Mouse (Mus musculus) induced T-regulatory cell, adult 2 months (primary cell): ENCODE data around the gene Synpr.

Source experiments
- DNase-seq: peaks from one replicate; pipeline ENCODE4 v3.0.0-alpha.2; 2012; ENCODE audit warnings: low read depth

Gene Synpr

DNA sequence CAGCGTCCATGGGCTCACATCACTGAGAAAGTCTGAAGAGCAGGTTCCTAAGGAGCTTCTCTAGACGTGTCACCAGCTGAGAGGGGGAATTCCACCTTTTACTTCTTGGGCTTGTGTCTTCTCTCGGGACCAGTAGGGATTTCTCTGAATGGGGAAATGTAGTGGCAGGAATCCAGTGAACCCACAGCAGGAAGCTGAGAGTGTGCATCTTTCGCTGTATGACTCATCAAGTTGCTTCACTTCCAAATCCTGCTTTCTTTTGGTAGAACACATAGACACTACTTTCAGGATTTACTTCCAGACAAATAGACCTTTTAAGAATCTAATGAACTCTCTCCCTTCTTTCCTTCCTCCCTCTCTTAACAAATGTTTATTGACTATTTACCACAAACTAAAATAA is 266.6 kb downstream of the Synpr start:
- DNase-seq = no peak

GRCm38 (mm10) chr14:13553616-13554370 is 269.2 kb downstream of the Synpr start:
- no peak for DNase-seq

DNA sequence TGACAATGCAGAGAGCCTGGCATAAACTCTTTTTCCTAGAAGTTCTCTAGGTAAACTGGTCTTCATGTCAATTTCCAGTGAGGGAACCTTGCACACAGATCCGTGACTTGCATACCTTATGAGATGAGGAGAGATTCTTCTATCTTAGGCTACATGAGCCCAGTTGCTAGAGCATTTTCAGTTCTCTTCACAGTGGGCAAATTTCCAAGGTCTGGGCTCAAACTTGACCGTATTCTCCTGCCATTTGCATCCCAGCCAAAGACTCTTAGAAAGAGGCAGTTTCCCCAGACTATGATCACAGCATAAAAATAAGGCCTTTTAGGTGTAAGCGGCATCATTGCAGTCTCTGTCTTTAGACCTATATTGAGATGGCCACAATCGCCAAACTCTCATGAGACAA is 270.1 kb downstream of the Synpr start:
- no peak for DNase-seq

GRCm38 (mm10) chr14:13558117-13558516 is 273.5 kb downstream of the Synpr start:
- DNase-seq = no peak

DNA sequence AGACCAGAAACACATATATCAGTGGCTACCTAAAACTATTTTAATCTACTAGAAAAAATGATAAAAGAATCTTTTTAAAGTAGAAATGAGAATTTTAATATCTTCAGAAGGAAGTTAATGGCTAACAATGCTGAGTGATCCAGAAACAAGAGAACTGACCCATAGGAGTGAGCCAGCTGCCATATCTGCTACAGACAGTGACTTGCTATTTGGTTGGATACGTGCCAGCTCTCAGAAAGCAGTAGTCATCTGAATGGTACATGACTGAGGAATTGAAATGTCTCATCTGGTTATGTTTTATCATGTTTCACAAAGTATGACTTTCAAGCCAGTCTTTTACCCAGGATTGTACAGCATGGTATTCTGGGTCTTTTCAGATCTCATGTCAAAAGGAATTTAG is 282.7 kb downstream of the Synpr start:
- no peak for DNase-seq

- DNase-seq = no peak
Observed at GRCm38 (mm10) chr14:13567996-13568395, 283.4 kb downstream of the Synpr start.

DNA sequence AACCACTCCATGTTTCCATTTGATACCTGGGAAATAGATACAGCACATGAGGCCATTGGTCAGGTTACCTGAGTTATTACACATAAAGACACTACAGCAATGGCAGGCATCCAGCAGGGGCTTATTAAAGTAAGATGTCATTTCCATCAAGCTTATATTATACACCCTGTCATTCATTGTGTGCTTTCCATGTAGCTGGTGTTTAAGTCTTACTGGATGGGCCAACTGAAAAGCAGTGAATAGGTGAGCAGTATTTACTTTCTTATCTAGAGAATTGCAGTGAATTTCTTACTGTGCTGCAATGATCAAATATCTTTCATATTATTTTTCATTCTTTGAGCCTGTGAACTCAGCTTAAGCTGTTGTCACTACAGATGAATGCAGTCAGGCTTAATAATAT is 287.4 kb downstream of the Synpr start:
- DNase-seq = no peak

DNA sequence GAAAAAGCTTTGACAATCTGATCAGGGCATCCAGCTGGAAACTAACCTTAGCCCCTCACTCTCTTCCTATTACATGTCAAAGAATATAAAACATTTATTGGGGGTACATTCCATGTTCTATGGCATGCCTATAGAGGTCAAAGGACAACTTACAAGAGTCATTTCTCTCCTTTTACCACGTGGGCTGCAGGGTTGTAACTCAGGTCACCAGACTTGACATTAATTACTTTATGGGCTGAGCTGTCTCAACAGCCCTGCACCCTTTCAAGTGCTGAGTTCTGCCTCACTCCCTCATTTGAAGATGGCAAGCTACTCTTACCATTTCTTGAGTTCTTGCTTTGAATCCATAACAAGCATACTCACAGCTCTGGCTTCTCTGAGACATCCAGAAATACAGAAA is 287.9 kb downstream of the Synpr start:
- DNase-seq = no peak

- DNase-seq = no peak
Observed at GRCm38 (mm10) chr14:13578101-13578500, 293.5 kb downstream of the Synpr start.

GRCm38 (mm10) chr14:13578744-13579143 is 294.2 kb downstream of the Synpr start:
- no peak for DNase-seq

DNA sequence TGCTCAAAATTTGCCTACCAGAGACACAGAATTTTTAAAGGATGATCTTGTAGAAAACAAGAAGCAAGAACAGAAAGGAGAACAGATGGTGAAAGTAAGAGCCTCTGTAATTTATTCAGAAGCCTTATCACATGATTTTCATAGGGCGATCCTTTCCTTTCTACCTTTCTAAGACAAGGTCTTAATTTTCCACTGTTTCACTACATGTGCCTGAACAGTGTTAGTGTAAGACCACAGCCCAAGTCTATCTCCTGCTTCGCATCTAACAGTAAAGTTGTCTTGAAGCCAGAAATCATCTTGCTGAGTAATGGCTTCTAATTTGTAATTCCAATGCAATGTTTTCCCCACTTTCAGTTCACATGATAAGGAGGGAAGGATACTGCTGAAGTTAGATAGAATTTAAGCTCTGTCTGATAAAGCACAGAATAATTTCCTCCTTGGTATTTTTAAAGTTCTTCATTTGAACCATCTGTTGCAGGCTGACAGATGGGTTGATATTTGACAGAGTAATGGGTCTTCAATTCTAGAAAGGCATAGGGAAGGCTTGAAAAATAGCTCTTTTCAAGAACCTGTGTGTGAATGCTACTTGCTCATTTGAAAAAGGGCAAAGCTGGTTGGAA is 308.9 kb downstream of the Synpr start:
- no peak for DNase-seq

DNA sequence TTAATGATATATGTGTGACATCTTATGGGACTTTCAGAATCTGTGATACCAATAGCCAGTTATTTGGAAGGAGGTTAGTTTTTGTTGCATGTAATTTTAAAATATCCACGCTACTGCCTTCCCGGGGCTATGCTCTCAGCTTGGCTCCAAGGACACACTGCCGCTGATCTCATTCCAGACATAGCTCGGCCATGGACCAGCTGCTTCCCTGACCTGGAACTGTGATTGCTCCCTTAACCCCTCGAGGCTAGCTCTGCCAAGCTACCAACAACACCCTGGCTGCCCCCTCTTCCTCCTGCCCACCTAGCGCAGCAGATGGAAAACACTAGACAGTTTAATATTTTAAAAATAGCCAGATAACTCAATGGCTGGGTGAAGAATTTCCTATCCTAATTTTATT is 311.7 kb downstream of the Synpr start:
- DNase-seq = no peak

GRCm38 (mm10) chr14:13597204-13597603 is 312.6 kb downstream of the Synpr start:
- no peak for DNase-seq

DNA sequence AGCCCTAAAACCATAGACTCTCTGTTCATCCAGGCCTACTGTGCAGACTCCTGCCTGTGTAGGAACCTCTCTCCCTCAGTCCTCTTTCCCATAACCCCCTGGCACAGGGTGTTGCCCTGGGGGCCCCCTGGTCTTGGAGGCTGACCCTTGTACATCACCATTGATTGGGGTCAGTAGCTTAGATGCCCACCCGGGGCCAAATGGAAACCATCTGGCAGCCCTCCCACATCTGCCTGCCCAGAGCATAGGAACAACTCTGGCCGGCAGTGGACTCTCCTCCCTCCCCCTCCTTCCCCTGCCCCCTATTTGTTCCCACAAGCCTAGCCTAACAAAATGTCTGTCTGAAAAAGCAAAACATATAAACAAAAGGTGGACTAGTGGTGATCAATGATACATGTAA is 336.0 kb downstream of the Synpr start:
- no peak for DNase-seq

- DNase-seq = no peak
Observed at GRCm38 (mm10) chr14:13649865-13650264, 365.3 kb downstream of the Synpr start.

- no peak for DNase-seq
Observed at GRCm38 (mm10) chr14:13651039-13651438, 366.5 kb downstream of the Synpr start.

DNA sequence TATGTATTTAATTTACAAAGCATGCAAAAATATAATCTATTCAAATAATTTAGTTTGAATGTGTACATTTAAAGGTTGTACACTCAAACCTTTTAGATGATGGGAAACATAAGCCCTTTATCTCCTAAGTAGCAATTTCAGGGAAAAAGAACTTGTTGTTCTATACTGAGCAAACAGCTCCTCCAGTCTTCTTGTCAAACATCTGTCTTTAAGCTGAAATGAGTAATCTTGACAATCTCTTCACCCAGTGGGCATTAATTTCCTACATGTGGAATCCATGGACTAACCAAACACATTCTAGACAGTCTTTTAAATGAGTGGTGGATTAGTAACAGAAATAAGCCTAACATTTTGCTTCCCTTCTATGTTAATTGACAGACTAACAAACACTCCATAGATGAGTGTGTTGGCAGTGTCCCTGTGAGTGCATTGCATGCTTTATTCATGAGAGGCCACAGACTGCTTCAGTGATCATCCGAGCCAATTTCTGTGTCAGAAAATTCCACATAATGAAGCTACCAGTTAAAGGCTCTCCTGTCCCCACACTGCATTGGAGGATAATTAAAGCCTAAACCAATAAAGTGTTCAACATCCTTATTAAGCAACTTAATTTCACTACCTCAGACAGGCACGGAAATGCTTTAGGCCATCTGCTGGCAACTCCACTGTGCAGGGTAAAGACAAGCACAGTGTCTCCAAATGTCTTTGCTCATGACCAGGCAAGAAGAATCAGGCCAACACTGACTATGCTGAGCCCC is 367.1 kb downstream of the Synpr start:
- DNase-seq = no peak
